14 mouse cellular contexts compared by ENCODE assay signal in genomic region chr9:121797722-121798121, GRCm38 (mm10). TPM values are rescaled to one million over a fixed set of nuclear protein-coding genes. Genes with fewer than 3 reads are reported as not detected.
DNase-seq lines count a peak whose midpoint lies in the region; ATAC-seq and TF ChIP-seq lines count a peak whose summit lies in the region.
"Had no signal": no experiment of that assay in that cellular context is flagged by ENCODE, and none has a peak within 500 bp of the region (broad histone marks: within the 10 kb centered on the region; RNA-seq: fewer than 3 reads in every experiment).

No protein-coding gene starts in this region.

- no peak overlapping the region for H3K4me3 ChIP-seq in embryonic facial prominence, embryonic 13.5 days
- no peak overlapping the region for H3K4me3 ChIP-seq in kidney, postnatal 0 days (replicated peaks; ENCODE audit: low read depth, low read length)
- no peak overlapping the region for H3K4me3 ChIP-seq in lung, embryonic 16.5 days (ENCODE audit: low read length)
- H3K4me3 ChIP-seq: forebrain, embryonic 13.5 days; hindbrain, embryonic 15.5 days; limb, embryonic 12.5 days had no signal

- H3K9me3 ChIP-seq in embryonic facial prominence, embryonic 13.5 days: no peaks in the 10 kb centered on the region
- H3K9me3 ChIP-seq in kidney, postnatal 0 days (replicated peaks; ENCODE audit: low read length): no peaks in the 10 kb centered on the region
- no peaks in the 10 kb centered on the region for H3K9me3 ChIP-seq in lung, embryonic 16.5 days (ENCODE audit: control insufficient read depth, low read length)
- H3K9me3 ChIP-seq: forebrain, embryonic 13.5 days; hindbrain, embryonic 15.5 days; limb, embryonic 12.5 days had no signal

- WGBS in embryonic facial prominence, embryonic 13.5 days: 14% methylated on average over 12 of the region's 12 CpGs
- 15% methylated on average over 12 of the region's 12 CpGs for WGBS in kidney, postnatal 0 days
- 15% methylated on average over 12 of the region's 12 CpGs for WGBS in lung, embryonic 16.5 days

- no peaks in the 10 kb centered on the region for H3K36me3 ChIP-seq in embryonic facial prominence, embryonic 13.5 days
- H3K36me3 ChIP-seq in kidney, postnatal 0 days (ENCODE audit: insufficient read depth, low read length): no peaks in the 10 kb centered on the region
- H3K36me3 ChIP-seq in lung, embryonic 16.5 days (ENCODE audit: control insufficient read depth, insufficient read depth, low read length): no peaks in the 10 kb centered on the region
- H3K36me3 ChIP-seq: hindbrain, embryonic 15.5 days; limb, embryonic 12.5 days had no signal

- intact Hi-C loops in heart, postnatal 36 days (cut with DNase I): no loop called here

- H3K4me2 ChIP-seq in embryonic facial prominence, embryonic 13.5 days: peak overlapping the region; percentile 37
- H3K4me2 ChIP-seq in kidney, postnatal 0 days (ENCODE audit: low read length): peak overlapping the region; percentile 16
- H3K4me2 ChIP-seq in lung, embryonic 16.5 days (ENCODE audit: low read depth, low read length): peak overlapping the region; percentile 32; the same call in 1 of the 2 replicates
- H3K4me2 ChIP-seq: forebrain, embryonic 13.5 days; hindbrain, embryonic 15.5 days; limb, embryonic 12.5 days had no signal

- no peak; the same call in 1 of the 2 replicates for ATAC-seq in embryonic facial prominence, embryonic 13.5 days (ENCODE audit: insufficient number of reproducible peaks, insufficient read depth, low FRiP score, low TSS enrichment, low read depth)
- ATAC-seq in kidney, postnatal 0 days (replicated peaks; ENCODE audit: low FRiP score, low read depth): no peak
- ATAC-seq in lung, embryonic 16.5 days (ENCODE audit: low read depth): peak; percentile 76
- no peak for ATAC-seq in megakaryocyte-erythroid progenitor cell, adult 5-6 weeks (replicated peaks; ENCODE audit: low FRiP score, low TSS enrichment, poor library complexity, severe bottlenecking)
- ATAC-seq: forebrain, embryonic 13.5 days had no signal

- no peak for TF ChIP-seq CTCF in kidney, postnatal 0 days (IDR thresholded peaks at IDR 0.05; ENCODE audit: low read depth)

- H3K27ac ChIP-seq in embryonic facial prominence, embryonic 13.5 days: no peak overlapping the region
- H3K27ac ChIP-seq in kidney, postnatal 0 days: no peak overlapping the region
- no peak overlapping the region for H3K27ac ChIP-seq in lung, embryonic 16.5 days (ENCODE audit: low read length)
- H3K27ac ChIP-seq: forebrain, embryonic 13.5 days; hindbrain, embryonic 15.5 days; limb, embryonic 12.5 days had no signal

- H3K9ac ChIP-seq in embryonic facial prominence, embryonic 13.5 days: no peak overlapping the region
- no peak overlapping the region for H3K9ac ChIP-seq in kidney, postnatal 0 days (ENCODE audit: low read depth, low read length)
- peak overlapping the region; percentile 11; the same call in 1 of the 2 replicates for H3K9ac ChIP-seq in lung, embryonic 16.5 days (ENCODE audit: low read length)
- H3K9ac ChIP-seq: forebrain, embryonic 13.5 days; hindbrain, embryonic 15.5 days; limb, embryonic 12.5 days had no signal

- peaks cover 6% of the 10 kb centered on the region; the same call in 1 of the 2 replicates for H3K4me1 ChIP-seq in embryonic facial prominence, embryonic 13.5 days
- H3K4me1 ChIP-seq in kidney, postnatal 0 days (replicated peaks; ENCODE audit: insufficient read depth, low read length): no peaks in the 10 kb centered on the region
- 0 out of 2 replicates have a peak, but pooled peaks cover 5% of the 10 kb centered on the region for H3K4me1 ChIP-seq in lung, embryonic 16.5 days (replicated peaks; ENCODE audit: control insufficient read depth, insufficient read depth, low read length)

- DNase-seq in ES-CJ7 (ENCODE audit: low read depth, low spot score): peak; percentile 36
- DNase-seq in kidney, postnatal 0 days (ENCODE audit: low spot score): no peak
- no peak for DNase-seq in B cell, adult 2 months
- DNase-seq in adrenal gland, postnatal 4 days (ENCODE audit: low spot score in 2 of 2): no peak
- DNase-seq in heart, postnatal 36 days: no peak
- DNase-seq: adrenal gland, adult 2 months; cerebellum, postnatal 10 days; retina, postnatal 1 day had no signal

- peaks cover 10% of the 10 kb centered on the region; the same call in 1 of the 2 replicates for H3K27me3 ChIP-seq in embryonic facial prominence, embryonic 13.5 days
- H3K27me3 ChIP-seq in kidney, postnatal 0 days (ENCODE audit: insufficient read depth, low read length): no peaks in the 10 kb centered on the region
- no peaks in the 10 kb centered on the region for H3K27me3 ChIP-seq in lung, embryonic 16.5 days (ENCODE audit: control insufficient read depth, insufficient read depth, low read depth, low read length)
- H3K27me3 ChIP-seq: forebrain, embryonic 13.5 days; hindbrain, embryonic 15.5 days had no signal

RNA-seq across cellular contexts. Expression of gene Hhatl, which starts 5.4 kb away (rescaled TPM):
- 0.20 TPM in 1 of 2 replicates, not detected in the other for polyA plus RNA-seq in embryonic facial prominence, embryonic 13.5 days (2015; fragmentation: Nextera tagmentation; extraction: Ambion mirVana)
- polyA plus RNA-seq in kidney, postnatal 0 days (2015; fragmentation: Nextera tagmentation; extraction: Ambion mirVana): 0.11 and 0.42 TPM in 2 replicates
- 1.4 and 2.4 TPM in 2 replicates for polyA plus RNA-seq in lung, embryonic 16.5 days (2015; fragmentation: Nextera tagmentation; extraction: Ambion mirVana)
- total RNA-seq in megakaryocyte-erythroid progenitor cell, adult 5-6 weeks (2014; fragmentation: Nextera tagmentation): not detected in 2 replicates
- total RNA-seq in megakaryocyte-erythroid progenitor cell, adult 5-6 weeks (2017): not detected in 2 replicates
- total RNA-seq in adrenal gland, postnatal 4 days (2021): 1 to 10 TPM; 1.5 to 4.5 TPM
- 100 to 1,000 TPM; 101 to 127 TPM for total RNA-seq in heart, postnatal 36 days (2021)
- total RNA-seq: adrenal gland, adult 2 months had no signal

RNA-seq across cellular contexts. Expression of gene Klhl40, which starts 20.3 kb away (rescaled TPM):
- polyA plus RNA-seq in embryonic facial prominence, embryonic 13.5 days (2015; fragmentation: Nextera tagmentation; extraction: Ambion mirVana): 1.1 and 1.2 TPM in 2 replicates
- 0.13 TPM in 1 of 2 replicates, not detected in the other for polyA plus RNA-seq in kidney, postnatal 0 days (2015; fragmentation: Nextera tagmentation; extraction: Ambion mirVana)
- 0.57 and 2.2 TPM in 2 replicates for polyA plus RNA-seq in lung, embryonic 16.5 days (2015; fragmentation: Nextera tagmentation; extraction: Ambion mirVana)
- not detected in 2 replicates for total RNA-seq in megakaryocyte-erythroid progenitor cell, adult 5-6 weeks (2014; fragmentation: Nextera tagmentation)
- not detected in 2 replicates for total RNA-seq in megakaryocyte-erythroid progenitor cell, adult 5-6 weeks (2017)
- 1 to 10 TPM; 1.9 to 3.8 TPM for total RNA-seq in adrenal gland, postnatal 4 days (2021)
- 10 to 100 TPM in 1 of 2 experiments, 1 to 10 TPM in 1; 8.4 to 10.2 TPM for total RNA-seq in heart, postnatal 36 days (2021)
- total RNA-seq: adrenal gland, adult 2 months had no signal
- polyA plus RNA-seq: adrenal gland, adult 2 months had no signal

RNA-seq across cellular contexts. Expression of gene Zfp651, which starts 38.6 kb away (rescaled TPM):
- polyA plus RNA-seq in embryonic facial prominence, embryonic 13.5 days (2015; fragmentation: Nextera tagmentation; extraction: Ambion mirVana): 14.0 and 16.5 TPM in 2 replicates
- 13.6 and 14.4 TPM in 2 replicates for polyA plus RNA-seq in kidney, postnatal 0 days (2015; fragmentation: Nextera tagmentation; extraction: Ambion mirVana)
- polyA plus RNA-seq in lung, embryonic 16.5 days (2015; fragmentation: Nextera tagmentation; extraction: Ambion mirVana): 7.3 and 7.4 TPM in 2 replicates
- not detected in 2 replicates for total RNA-seq in megakaryocyte-erythroid progenitor cell, adult 5-6 weeks (2014; fragmentation: Nextera tagmentation)
- total RNA-seq in megakaryocyte-erythroid progenitor cell, adult 5-6 weeks (2017): not detected in 2 replicates
- 10 to 100 TPM; 66.6 to 72.6 TPM for total RNA-seq in adrenal gland, postnatal 4 days (2021)
- total RNA-seq in heart, postnatal 36 days (2021): 100 to 1,000 TPM; 120 to 124 TPM

RNA-seq across cellular contexts. Expression of gene Ccdc13, which starts 41.5 kb away (rescaled TPM):
- 0.85 and 1.0 TPM in 2 replicates for polyA plus RNA-seq in embryonic facial prominence, embryonic 13.5 days (2015; fragmentation: Nextera tagmentation; extraction: Ambion mirVana)
- polyA plus RNA-seq in kidney, postnatal 0 days (2015; fragmentation: Nextera tagmentation; extraction: Ambion mirVana): 0.23 and 0.25 TPM in 2 replicates
- 2.0 and 2.4 TPM in 2 replicates for polyA plus RNA-seq in lung, embryonic 16.5 days (2015; fragmentation: Nextera tagmentation; extraction: Ambion mirVana)
- not detected in 2 replicates for total RNA-seq in megakaryocyte-erythroid progenitor cell, adult 5-6 weeks (2014; fragmentation: Nextera tagmentation)
- total RNA-seq in megakaryocyte-erythroid progenitor cell, adult 5-6 weeks (2017): not detected in 2 replicates
- total RNA-seq in adrenal gland, postnatal 4 days (2021): 1 to 10 TPM; 1.8 to 2.8 TPM
- not detected for total RNA-seq in heart, postnatal 36 days (2021)

Comparison
In these comparisons a context has a peak if more than half of its experiments do, and no peak if none do; other contexts are left out.
1. RNA of gene Hhatl, which starts 5.4 kb away (total RNA-seq): 101 to 127 TPM in heart, postnatal 36 days; 1.5 to 4.5 TPM in adrenal gland, postnatal 4 days and not detected in megakaryocyte-erythroid progenitor cell, adult 5-6 weeks; every median in the first group is over 10 times any median in the second.
2. RNA of gene Zfp651, which starts 38.6 kb away (total RNA-seq): 120 to 124 TPM in heart, postnatal 36 days and 66.6 to 72.6 TPM in adrenal gland, postnatal 4 days; not detected in megakaryocyte-erythroid progenitor cell, adult 5-6 weeks; every median in the first group is over 10 times any median in the second.
3. Peak in every context shown above with its lines, with median percentiles within 50 percentile points of each other: H3K4me2 ChIP-seq.